25 mouse cellular contexts compared by ENCODE assay signal in genomic region chr3:96118702-96119101, GRCm38 (mm10). TPM values are rescaled to one million over a fixed set of nuclear protein-coding genes. Genes with fewer than 3 reads are reported as not detected.
"Had no signal": no experiment of that assay in that cellular context is flagged by ENCODE, and none has a peak within 500 bp of the region (broad histone marks: within the 10 kb centered on the region; RNA-seq: fewer than 3 reads in every experiment).

No protein-coding gene starts in this region.

- H3K36me3 ChIP-seq: heart, embryonic 10.5 days; hindbrain, embryonic 10.5 days; hindbrain, embryonic 12.5 days; hindbrain, embryonic 15.5 days; kidney, embryonic 15.5 days; limb, embryonic 13.5 days; limb, embryonic 15.5 days; liver, embryonic 12.5 days had no signal

- H3K27ac ChIP-seq: heart, embryonic 10.5 days; hindbrain, embryonic 10.5 days; hindbrain, embryonic 12.5 days; hindbrain, embryonic 15.5 days; hindbrain, postnatal 0 days; kidney, embryonic 15.5 days; kidney, postnatal 0 days; limb, embryonic 13.5 days; limb, embryonic 15.5 days; liver, embryonic 14.5 days had no signal

- H3K27me3 ChIP-seq: heart, embryonic 12.5 days; hindbrain, embryonic 12.5 days; hindbrain, embryonic 15.5 days; kidney, embryonic 15.5 days; limb, embryonic 13.5 days; limb, embryonic 15.5 days; liver, embryonic 12.5 days had no signal

- H3K4me2 ChIP-seq: heart, embryonic 12.5 days; hindbrain, embryonic 12.5 days; hindbrain, embryonic 15.5 days; kidney, embryonic 15.5 days; limb, embryonic 13.5 days; limb, embryonic 15.5 days; liver, embryonic 12.5 days had no signal

- DNase-seq: gastrocnemius, postnatal 14 days; heart, adult 18-20 months; heart, postnatal 10 days; heart, postnatal 4 days; kidney, adult 11 months; kidney, adult 2 months; kidney, adult 9 months; kidney, postnatal 14 days; kidney, postnatal 36 days; layer of hippocampus, postnatal 36 days; left cerebral cortex, postnatal 4 days had no signal

- H3K9ac ChIP-seq: heart, embryonic 12.5 days; hindbrain, embryonic 12.5 days; hindbrain, embryonic 15.5 days; kidney, embryonic 15.5 days; limb, embryonic 13.5 days; limb, embryonic 15.5 days; liver, embryonic 12.5 days; liver, embryonic 14.5 days had no signal

- ATAC-seq: hindbrain, postnatal 0 days; intestine, embryonic 16.5 days; liver, embryonic 12.5 days had no signal

- H3K4me3 ChIP-seq: heart, embryonic 10.5 days; heart, embryonic 12.5 days; hindbrain, embryonic 10.5 days; hindbrain, embryonic 12.5 days; hindbrain, embryonic 15.5 days; kidney, embryonic 15.5 days; limb, embryonic 13.5 days; limb, embryonic 15.5 days; liver, embryonic 12.5 days had no signal

- H3K4me1 ChIP-seq: hindbrain, embryonic 10.5 days; hindbrain, embryonic 12.5 days; hindbrain, embryonic 15.5 days; kidney, embryonic 15.5 days; limb, embryonic 13.5 days; limb, embryonic 15.5 days had no signal

- H3K9me3 ChIP-seq: heart, embryonic 10.5 days; heart, embryonic 12.5 days; hindbrain, embryonic 10.5 days; hindbrain, embryonic 12.5 days; hindbrain, embryonic 15.5 days; kidney, embryonic 15.5 days; limb, embryonic 13.5 days; limb, embryonic 15.5 days; liver, embryonic 12.5 days had no signal

RNA-seq across cellular contexts. Expression of gene Mtmr11, which starts 43.1 kb away (rescaled TPM):
- total RNA-seq: granulocyte monocyte progenitor cell, adult 5-6 weeks had no signal
